Mouse (Mus musculus): ENCODE results near the gene Cbfa2t3.

DNA sequence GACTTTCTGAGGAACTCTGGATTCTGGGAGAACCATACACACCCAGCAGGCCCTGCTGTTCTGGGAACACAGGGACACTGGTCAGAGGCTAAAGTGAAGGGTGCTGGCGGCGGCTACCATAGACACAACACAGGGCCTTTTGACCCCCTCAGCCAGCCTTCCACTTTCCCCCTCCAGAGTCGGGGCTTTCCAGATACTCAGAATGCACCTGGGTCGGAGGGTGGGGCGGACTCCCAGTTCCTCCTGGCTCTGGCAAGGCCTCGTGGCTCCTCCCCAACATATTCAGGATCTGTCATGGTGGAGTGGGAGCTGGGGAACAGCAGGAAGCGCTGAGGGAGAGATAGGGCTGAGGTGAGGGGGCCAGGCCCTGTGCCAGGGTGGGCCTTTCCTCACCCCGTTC is 6.8 kb downstream of the Cbfa2t3 start:
- TF ChIP-seq POLR2A (IDR thresholded peaks at IDR 0.05; ENCODE audit: insufficient read depth, low read depth, low read length) = no peak
- no peak for TF ChIP-seq CTCF (IDR thresholded peaks at IDR 0.05; ENCODE audit: insufficient read depth, low read depth, low read length)
